Mouse (Mus musculus): ENCODE results near the gene Gm9195.

Gm9195 gene

DNA sequence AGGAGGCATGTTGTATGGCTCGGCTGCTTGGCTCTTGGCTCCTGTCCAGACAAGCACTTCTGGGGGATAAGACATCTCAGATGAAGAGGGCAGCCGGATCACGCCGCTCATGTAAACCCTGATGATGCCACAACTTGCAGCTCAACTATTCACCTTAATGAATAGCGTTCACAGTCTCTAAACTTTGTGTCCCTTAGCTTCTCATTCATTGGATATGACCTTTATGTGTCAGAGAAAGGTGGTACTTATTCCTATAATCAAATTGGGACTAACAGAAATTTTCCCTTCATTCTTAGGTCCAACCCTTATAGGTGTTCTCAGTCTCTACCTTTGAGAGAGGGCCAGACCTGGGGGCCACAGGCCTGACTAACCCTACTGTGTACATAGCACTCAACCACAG lies at the start of gene Gm9195:
Gene Gm9195 (minus strand): TSS at position 101 of the 400 bp plus-strand sequence.
- DNase-seq = no peak

- no peak for DNase-seq
Measured at GRCm38 (mm10) chr14:72536392-72537017, 44.9 kb upstream of the Gm9195 start.

- DNase-seq = no peak
Measured at GRCm38 (mm10) chr14:72533862-72534261, 42.2 kb upstream of the Gm9195 start.

DNA sequence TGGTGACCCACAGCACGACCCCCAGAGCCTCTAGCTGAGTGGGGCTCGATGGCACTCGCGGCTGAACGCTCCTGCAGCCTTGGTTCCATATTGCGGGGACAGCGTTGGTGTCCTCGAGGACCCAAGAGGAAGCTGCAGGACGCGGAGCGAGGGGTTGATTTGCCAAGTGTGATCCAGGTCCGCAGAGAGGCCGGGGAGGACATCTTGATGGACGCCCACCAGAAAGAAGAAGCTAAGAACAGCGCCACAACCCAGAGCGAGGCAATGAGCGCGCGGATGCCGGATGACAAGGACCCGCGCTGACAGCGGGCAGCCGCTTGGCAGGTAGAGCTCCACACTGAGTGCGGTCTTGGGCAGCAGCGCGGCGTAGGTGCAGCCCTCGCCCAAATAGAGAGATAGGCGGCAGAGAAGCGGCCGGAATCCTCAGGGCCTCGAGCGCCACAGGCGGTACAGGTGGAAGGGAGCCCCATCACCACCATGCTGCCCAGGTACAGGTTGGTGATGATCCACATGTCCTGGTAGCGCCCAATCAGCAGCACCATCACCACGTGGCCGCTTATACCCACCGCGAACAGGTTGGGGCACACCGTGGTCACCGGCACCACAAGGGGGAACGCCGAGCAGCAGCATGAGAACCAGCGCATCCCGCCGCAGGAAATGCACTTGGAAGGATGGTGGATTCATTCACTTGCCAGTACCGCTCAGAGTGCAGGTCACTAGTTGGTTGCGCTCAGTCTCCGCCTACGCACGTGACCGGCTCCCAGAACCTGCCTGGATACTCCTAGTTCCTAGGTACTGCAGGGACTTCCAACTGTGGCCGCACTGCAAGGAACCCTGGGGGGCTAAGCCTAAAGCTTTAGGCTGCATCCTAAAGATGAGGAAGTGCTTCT lies 40.6 kb upstream of the Gm9195 start:
- DNase-seq = peak; percentile 65

DNA sequence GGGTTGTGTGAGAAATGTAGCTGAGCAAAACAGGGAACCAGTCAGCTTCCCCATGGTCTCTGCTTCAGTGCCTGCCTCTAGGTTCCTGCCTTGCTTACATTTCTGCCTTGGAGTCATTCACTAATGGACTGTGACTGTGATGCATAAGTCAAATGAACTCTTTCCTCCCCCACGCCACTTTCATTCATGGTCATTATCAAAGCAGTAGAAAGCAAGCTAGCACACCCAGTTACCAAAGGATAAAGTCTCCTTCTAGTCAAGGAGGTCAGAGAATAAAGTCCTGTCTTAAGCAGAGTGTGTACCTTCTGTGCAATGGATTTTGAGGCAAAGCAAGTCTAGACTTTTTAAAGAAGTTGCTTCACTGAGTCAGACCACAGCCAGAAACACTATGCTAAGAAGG lies 35.5 kb upstream of the Gm9195 start:
- no peak for DNase-seq

DNA sequence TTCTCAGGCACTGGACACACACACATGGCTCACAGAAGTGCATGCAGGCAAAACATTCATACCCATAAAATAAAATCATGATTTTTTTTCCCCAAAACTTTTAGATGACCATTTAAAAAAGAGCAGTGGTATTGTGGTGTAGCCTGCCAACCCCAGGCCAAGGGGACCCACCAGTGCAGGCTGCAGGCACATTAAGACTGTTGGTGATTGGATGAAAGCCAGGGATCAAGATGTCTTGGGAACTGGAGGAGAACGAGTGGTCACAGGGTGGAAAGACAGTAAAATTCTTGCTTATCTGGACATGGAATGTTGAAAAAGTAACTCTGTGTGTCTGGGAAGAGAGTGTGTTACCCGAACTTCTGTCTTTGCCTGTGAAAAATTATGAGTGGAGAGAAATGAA lies 27.9 kb upstream of the Gm9195 start:
- no peak for DNase-seq

DNA sequence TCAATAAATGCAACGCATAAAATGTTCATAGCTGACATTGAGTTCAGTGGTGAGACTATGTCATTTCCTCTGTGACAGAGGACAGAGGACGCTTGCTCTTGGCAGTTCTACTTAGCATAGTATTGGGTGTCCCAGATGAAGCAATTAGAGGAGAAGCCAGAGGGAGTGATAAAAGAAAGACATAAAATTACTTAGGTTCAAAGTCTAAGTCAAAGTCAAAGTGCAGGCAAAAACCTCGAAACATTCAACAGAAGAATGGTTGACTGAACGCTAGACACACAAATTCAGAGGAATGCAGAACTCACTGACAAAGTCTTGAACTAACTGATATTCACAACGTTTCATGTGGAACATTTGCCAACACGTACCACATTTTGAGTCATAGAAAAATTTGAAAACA lies 27.1 kb upstream of the Gm9195 start:
- no peak for DNase-seq

GRCm38 (mm10) chr14:72516376-72516775 lies 24.7 kb upstream of the Gm9195 start:
- peak; percentile 64 for DNase-seq

GRCm38 (mm10) chr14:72506723-72507420 lies 15.2 kb upstream of the Gm9195 start:
- DNase-seq = peak; percentile 23

DNA sequence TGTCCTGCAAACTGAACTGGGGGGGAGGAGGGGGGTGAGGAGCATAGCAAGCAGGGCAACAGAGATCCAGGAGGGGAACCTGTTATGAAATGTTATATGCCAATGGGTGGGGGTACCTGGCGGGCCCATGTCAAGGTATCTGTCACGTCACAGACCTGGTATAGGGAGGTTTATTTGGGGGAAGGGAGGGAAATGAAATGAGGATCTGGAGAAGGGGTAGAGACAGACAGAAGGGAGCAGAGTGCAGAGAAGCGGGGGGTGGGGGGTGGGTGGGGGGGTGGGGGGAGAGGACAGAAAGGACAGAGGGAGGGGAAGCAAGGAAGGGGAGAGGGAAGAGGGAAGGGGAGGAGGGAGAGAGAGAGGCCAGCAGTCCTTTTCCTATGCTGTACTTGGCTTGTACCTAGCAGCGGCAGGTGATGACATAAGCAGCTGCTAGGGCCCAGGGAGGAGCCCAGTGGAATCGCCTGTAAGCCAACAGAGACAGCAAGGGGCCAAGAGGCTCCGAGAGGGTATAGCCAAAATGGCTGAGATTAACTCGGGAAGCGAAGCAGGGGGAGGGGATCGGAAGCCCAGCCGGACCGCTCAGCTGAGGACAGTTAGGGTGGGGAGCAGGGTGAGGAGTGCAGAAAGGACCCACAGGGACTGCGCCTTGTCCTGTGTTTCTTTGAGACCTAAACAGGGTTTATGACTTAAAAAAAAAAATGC lies 14.5 kb upstream of the Gm9195 start:
- peak; percentile 61 for DNase-seq

DNA sequence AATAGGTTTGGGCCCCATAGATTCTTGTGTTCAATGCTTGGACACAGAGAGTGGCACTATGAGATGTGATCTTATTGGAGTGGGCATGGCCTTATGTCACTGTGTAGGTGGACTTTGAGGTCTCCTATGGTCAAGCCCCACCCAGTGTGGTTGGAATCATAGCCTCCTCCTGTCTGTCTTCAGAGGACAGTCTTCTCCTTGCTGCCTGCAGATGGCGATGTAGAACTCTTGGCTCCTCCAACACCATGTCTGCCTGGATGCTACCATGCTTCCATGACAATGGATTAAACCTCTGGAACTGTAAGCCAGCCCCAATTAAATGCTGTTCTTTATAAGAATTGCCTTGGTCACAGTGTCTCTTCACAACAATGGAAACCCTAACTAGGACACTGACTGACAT lies 13.3 kb upstream of the Gm9195 start:
- DNase-seq = peak; percentile 49

DNA sequence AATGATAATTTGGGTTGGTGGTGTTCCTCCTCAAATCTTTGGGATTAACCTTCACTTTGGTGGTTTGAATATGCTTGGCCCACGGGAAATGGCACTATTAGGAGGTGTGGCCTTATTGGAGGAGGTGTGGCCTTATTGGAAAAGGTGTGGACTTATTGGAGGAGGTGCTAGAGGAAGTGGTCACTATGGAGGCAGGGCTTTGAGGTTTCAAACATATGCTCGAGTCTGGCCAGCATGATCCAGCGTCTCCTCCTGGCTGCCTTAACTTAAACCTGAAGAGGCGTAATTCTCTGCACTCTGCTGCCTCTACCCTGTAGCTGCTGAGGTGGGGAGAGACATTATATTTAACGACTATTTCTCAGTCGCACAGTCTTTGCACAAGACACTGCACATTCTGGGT lies 11.6 kb upstream of the Gm9195 start:
- no peak for DNase-seq

DNA sequence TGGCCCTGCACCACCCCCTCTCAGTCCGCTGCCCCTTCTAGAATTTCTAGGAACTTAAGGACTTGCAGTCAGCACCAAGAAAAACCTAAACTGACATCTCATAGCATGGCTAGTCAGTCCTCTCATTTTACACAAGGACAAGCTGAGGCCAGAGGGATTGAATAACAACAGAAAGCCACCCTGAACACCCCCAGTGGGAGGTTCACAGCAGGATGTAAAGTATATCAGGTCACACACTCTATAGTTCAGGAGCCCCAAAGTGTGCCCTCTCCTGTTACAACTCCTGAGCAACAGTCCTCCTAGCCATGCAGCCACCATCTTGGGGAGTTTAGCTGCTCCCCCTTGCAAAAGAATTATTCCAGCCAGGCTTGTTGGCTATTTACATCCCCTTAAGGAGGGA lies 2.1 kb upstream of the Gm9195 start:
- no peak for DNase-seq

DNA sequence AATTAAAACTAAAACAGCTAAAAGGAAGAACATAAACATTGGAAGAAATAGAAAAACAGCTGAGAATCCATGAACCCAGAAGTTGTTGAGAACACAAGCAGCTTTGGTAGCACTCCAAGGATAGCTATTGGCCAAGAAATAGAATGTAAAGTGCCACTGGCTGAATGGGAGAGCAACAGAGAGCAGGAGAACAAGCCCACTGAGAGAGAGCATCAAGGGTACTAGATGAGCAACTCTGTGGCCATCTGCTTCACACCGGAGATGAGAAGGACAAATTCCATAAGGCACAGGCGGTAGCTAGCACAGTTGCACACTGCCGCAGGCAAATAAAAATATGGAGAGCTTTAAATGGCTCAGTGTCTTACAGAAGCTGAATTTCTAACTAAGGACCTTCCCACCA lies 1.3 kb downstream of the Gm9195 start:
- no peak for DNase-seq

- no peak for DNase-seq
Measured at GRCm38 (mm10) chr14:72474501-72474900, 17.1 kb downstream of the Gm9195 start.

- DNase-seq = no peak
Measured at GRCm38 (mm10) chr14:72468429-72468828, 23.2 kb downstream of the Gm9195 start.

- no peak for DNase-seq
Measured at GRCm38 (mm10) chr14:72466384-72466783, 25.3 kb downstream of the Gm9195 start.

GRCm38 (mm10) chr14:72461591-72461990 lies 30.0 kb downstream of the Gm9195 start:
- DNase-seq = no peak

- no peak for DNase-seq
Measured at GRCm38 (mm10) chr14:72460291-72460690, 31.3 kb downstream of the Gm9195 start.

DNA sequence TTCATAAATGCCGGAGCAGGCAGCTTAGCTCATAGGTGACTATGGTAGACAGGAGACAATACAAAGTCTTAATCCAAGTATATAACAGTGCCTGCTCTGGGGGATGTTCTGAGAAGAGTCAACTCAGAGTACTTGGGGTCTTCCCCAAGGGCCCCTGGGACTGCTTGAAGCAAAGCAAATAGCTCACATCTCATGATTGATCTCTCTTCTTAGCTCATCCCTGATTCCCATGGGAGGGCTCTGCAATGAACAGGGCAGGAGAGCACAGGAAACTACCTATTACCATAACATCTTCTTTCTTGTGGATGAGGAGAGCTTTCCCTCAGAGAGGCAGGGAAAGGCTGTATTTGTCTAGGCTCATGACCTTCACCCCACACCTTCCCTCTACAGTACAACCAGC lies 32.7 kb downstream of the Gm9195 start:
- no peak for DNase-seq

GRCm38 (mm10) chr14:72447141-72448091 lies 44.2 kb downstream of the Gm9195 start:
- DNase-seq = peak; percentile 62

DNA sequence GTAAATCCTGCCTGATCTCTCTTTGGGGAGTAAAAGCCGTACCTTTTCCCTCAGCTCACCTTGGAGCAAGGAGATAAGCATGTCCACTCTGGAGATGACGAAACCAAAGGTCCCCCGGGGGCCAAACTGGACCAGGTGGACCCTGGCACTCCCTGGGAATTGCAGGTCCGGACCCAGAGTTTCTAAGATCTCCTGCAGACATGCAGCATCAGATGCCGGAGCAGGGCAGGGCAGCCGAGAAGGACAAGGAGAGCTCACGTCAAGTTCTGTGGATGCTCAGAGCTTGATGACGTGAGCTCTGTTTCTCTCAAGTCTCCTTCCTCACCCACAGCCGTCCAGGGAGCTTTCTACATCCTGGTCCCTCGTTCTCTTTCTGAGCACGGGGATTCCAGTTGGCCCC lies 48.7 kb downstream of the Gm9195 start:
- DNase-seq = no peak

Data from retina, postnatal 1 day (tissue).